Mouse (Mus musculus) cerebellum, adult 9-11 months (tissue): Measurements from ENCODE around the gene Heatr4.
"Not testable (repeated sequence)": the region's sequence is repeated elsewhere in the genome, so short reads cannot be mapped to it uniquely, and the experiment has no call there.

Experiments
- DNase-seq: peaks from one replicate; pipeline ENCODE4 v3.0.0; 2022

Heatr4 gene

GRCm38 (mm10) chr12:83997221-83997620 lies 12.6 kb upstream of the Heatr4 start:
- DNase-seq = no peak

DNA sequence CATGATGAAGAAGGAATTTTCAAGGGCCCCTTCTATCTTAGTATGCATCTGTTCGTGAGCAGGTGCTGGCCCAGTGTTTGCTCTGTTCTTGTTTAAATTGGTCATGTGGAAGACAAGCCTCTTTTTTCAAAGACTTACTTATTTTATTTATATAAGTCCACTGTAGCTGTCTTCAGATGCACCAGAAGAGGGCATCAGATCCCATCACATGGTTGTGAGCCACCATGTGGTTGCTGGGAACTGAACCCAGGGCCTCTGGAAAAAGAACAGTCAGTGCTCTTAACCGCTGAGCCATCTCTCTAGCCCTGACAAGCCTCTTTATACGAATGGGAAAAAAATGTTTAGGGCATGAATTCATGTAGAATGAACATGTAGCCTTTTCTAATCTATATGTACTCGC lies 4.7 kb upstream of the Heatr4 start:
- DNase-seq = no peak

DNA sequence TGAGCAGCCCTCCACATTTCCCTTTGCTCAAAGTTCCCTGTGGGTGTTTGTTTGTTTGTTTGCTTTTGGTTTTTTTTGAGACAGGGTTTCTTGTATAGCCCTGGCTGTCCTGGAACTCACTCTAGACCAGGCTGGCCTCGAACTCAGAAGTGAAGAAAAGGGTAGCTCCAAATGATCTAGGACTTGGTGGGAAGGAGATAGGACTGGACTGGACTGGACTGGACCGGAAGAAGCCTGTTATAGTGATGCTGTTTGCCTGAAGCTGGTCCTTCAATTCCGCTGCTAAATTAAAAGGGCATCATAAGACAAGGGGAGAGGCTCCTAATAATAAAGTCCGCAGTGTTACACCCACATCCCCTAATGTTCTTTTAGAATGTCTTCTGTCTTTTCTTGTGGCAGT lies 3.8 kb upstream of the Heatr4 start:
- no peak for DNase-seq

- DNase-seq = peak; percentile 82
Observed at GRCm38 (mm10) chr12:83987583-83988441, 3.2 kb upstream of the Heatr4 start, which contains the start of gene Acot2. Acot2 (plus strand) TSS chr12:83987861.

DNA sequence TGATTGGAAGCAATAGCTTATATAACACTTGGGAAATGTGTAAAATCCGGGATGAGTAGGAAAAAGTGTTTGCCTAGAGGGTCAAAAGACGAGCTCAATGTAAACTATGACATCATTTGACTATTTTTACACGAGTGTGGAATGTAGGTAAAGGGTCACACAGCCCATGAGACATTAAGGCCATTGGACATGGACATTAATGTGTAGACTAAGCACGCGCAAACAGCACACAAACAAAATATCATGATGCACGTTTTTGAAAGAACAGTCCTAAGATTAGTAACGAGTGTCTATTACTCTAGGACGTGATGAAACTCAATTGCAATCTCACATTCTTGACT lies 2.6 kb upstream of the Heatr4 start:
- DNase-seq = no peak

- DNase-seq = no peak
Observed at GRCm38 (mm10) chr12:83981615-83982014, 3.0 kb downstream of the Heatr4 start.

DNA sequence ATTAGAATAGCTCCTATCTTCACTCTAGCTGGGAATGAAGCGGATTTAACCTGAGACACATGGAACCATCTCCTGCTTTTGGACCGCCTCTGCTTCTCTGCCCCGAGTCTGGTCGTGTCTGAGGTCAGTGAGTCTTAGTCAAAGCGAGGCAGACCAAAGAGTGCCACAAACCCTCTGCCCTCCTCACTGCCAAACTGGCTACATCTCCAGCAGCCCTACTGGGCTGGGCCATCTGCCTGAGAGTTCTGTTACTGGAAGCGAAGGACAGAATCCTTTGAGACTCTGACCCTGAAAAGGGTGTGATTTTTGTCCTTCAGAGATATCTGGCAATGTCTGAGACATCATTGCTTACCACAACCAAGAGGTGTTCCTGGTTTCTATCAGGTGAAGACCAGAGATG lies 5.8 kb downstream of the Heatr4 start:
- peak; percentile 85 for DNase-seq

DNA sequence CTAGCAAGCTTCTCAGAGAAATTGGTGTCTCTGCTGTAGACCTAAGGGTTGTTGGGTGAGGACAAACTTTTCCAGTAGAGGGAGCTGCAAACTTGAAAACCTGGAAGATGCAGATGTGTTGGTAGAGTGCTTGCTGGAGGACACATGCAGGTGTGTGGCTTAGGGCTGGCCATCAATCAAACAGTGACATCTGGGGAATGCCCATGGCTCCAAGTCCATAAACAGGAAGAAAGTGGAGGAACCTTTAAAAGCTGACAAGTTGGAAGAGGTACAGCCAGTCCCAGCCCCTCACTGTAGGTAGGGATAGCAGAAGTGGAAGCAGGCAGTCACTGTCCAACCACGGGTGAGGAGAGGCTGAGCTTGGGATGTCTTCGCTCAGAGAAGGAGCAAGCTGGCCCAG lies 12.5 kb downstream of the Heatr4 start:
- no peak for DNase-seq

- DNase-seq = no peak
Observed at GRCm38 (mm10) chr12:83965235-83965634, 19.4 kb downstream of the Heatr4 start.

- no peak for DNase-seq
Observed at GRCm38 (mm10) chr12:83958278-83958677, 26.4 kb downstream of the Heatr4 start.

GRCm38 (mm10) chr12:83951711-83952575 lies 32.7 kb downstream of the Heatr4 start:
- DNase-seq = no peak

GRCm38 (mm10) chr12:83950840-83951701 lies 33.6 kb downstream of the Heatr4 start:
- peak; percentile 48 for DNase-seq

GRCm38 (mm10) chr12:83950493-83950839 lies 34.2 kb downstream of the Heatr4 start, which contains the start of gene Riox1:
Riox1 (plus strand) TSS chr12:83950608.
- DNase-seq = peak; percentile 86

DNA sequence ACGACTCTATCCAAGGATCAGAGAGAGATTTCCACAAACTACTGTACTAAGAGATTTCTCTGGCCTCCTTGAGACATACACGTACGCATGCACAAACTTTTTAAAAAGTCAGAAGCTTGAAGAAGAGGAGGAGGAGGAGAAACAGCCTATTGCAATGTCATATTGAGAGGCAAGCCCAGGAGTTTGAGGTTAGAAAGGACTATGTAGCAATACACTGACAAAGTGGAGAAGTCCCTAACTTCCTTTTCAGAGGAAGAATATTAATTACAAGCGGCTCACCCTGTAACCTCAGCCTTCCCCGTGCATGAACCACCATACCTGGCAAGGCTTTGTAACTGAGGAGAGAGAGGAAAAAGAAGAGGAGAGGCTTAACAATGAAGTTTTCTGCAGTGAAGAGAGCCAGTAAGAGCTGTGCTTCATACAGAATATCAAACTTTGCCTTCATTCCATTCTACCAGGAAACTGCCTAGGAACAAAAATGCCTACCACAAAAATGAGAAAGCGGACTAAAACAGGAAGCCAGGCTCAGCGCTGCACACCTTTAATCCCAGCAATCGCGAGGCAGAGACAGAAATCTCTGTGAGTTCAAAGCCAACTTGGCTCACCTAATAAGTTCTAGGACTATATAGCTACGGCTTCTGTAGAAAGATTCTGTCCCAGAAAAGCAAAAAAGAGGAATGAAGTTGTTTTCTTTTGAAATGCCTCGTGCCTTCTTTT lies 34.7 kb downstream of the Heatr4 start:
- no peak for DNase-seq

DNA sequence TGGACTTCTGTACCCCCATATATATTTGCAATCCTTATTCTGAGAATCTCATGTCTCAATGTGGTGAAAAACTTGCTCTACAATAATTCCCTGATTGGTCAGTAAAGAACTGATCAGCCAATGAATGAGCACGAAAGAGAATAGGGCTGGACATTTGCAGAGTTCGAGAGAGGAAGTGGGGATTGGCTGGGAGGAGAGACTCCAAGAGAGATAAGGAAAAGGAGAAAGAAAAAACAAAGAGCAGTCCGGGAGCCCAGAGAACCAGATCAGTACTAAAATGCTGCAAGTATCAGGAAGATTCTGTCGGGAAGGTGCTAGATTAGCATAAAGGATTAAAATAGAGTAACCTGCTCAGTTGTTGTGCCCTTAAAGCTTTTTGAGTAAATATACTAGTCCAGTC lies 35.6 kb downstream of the Heatr4 start:
- DNase-seq = no peak

DNA sequence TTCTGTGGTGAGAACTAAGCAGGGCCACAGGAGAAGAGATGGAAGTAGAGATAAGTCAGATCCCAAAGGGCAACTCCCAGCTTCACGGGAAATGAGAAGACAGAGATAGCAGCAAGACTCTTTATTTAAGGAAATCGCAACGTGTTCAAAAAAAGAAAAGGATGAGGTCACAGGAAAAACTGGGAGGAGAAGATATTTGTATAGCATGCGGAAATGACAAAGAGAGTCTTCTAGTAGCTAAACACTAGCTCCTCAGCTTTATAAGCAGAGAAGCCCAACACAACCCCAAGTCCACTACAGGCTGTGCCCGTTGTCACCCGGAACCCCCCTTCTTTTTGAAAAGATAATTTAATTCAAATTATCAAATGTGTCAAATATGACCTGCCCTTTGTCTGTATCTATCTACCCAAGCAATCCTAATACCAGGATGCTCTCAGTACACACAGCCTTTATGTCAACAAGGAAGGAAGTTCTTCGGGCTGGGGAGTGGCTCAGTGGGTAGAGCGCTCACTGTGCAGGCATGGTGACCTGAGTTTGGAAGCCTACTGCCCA lies 37.3 kb downstream of the Heatr4 start:
- DNase-seq = no peak

DNA sequence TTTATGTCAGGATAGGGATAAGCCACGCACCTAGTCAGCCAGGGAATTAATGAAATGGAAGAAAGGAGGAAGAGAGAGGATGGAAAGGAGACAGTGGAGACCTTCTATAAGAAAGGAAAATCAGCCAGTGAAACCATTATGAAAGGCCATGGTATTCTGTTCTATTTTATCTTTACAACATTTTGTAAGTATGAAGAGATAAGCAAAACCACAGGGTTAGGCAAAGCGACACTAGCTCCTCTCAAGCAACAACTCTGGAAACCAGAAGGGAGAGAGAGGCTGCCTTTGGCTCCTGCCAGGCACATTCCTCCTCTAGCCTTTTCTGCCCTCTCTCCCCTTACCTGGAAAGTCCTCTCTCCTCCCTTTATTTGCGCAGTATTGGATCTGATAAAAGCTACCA lies 42.7 kb downstream of the Heatr4 start:
- no peak for DNase-seq

DNA sequence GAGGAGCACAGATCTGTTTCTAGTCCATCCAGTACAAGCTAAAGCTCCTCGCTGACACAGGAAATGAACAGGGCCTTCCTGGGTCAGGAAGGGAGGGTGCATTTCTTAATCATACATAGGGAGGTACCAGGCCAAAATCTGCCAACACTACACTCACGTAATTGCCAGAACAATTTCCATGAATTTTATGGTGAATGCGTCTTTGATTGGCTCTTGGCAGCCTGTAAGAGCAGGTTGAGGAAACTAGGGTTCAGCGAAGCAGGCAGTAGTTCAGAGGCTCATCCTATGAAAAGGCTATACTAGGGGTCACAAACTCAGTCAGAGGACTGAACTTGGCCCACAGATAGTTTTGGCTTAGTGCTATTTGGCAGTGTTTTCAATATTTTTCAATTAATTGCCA lies 44.6 kb downstream of the Heatr4 start:
- no peak for DNase-seq

DNA sequence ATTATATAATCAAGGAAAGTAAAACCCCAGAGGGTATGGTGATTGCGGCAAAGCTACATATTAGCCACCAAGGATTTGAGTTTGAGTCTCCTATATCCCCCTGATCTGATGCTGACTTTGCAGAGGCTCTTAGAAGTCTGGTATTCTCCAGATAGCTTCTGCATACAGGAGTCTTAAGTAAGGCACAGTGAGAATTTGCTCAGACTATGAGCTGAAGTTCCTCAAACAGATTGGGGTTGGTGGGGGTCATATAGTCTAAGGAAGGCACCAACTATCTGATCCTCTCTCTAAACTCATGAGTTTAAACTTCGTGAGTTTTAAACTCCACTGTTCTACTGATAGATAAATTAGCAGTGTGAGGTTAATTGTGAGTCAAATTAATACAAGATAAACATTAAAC lies 45.3 kb downstream of the Heatr4 start:
- no peak for DNase-seq

GRCm38 (mm10) chr12:83938592-83938991 lies 46.1 kb downstream of the Heatr4 start:
- DNase-seq = not testable (repeated sequence)

DNA sequence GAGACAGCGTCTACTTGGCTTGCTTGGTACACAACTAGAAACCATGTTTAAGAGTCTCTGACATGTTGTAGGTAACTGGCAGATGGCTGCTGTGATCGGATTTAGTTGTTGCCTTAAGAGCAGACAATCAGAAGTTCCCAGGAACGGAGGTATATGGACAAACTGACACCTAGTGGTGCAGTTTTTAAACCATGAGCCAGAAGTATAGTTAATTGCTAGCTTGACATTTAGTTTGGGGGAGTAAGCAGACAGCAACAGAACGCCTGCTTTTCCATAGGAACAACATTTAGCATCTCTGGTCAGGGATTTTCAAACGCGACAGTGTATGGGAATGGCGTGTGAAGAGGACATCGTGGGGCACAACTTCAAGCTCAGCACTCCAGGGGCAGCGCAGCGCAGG lies 47.1 kb downstream of the Heatr4 start:
- DNase-seq = no peak

GRCm38 (mm10) chr12:83929186-83929804 lies 55.4 kb downstream of the Heatr4 start:
- no peak for DNase-seq
